Mouse (Mus musculus) lung, adult 2 months (tissue): ENCODE measurements around the gene Rbm33. TPM values are rescaled to one million over a fixed set of nuclear protein-coding genes. Genes with fewer than 3 reads are reported as not detected.

Experiments used
- DNase-seq: peaks from one replicate; pipeline ENCODE4 v3.0.0; 2022
- H3K4me1 ChIP-seq: fragments of 200-500 bp; 2 replicates; pipeline ENCODE4 v1.6.1; 2011; ENCODE audit warnings: low read length; ENCODE audit not compliant: control insufficient read depth, insufficient read depth
- H3K4me3 ChIP-seq: fragments of 200-500 bp; replicated peaks from 2 replicates; pipeline ENCODE3; 2011; ENCODE audit warnings: low read depth, mild to moderate bottlenecking, control low read depth, low read length; ENCODE audit errors: extremely low read depth
- CTCF ChIP-seq: fragments of 200-500 bp; IDR thresholded peaks from 2 replicates; pipeline ENCODE4 v1.5.1; 2011; ENCODE audit warnings: mild to moderate bottlenecking, low read length, control low read depth; ENCODE audit not compliant: insufficient read depth
- POLR2A ChIP-seq: fragments of 200-500 bp; IDR thresholded peaks from 2 replicates; pipeline ENCODE4 v1.6.1; 2011; ENCODE audit warnings: low read depth, mild to moderate bottlenecking, control low read depth, low read length, borderline replicate concordance; ENCODE audit errors: extremely low read depth
- whole genome bisulfite sequencing: fragments of 180-500 bp; shearing (Covaris S2); methylation state at CpG from one replicate; pipeline ENCODE4 v1.1.7; 2018; 5-methylcytosine and 5-hydroxymethylcytosine counted together
- polyA plus RNA-seq: library from polyadenylated mRNA; depleted of rRNA; stranded (reverse); fragments of >200 nt; gene quantifications from 2 replicates; pipeline ENCODE4 v1.2.3, GENCODE M21; 2012

Gene Rbm33
- polyA plus RNA-seq, 1 experiment = 31.2 TPM

DNA sequence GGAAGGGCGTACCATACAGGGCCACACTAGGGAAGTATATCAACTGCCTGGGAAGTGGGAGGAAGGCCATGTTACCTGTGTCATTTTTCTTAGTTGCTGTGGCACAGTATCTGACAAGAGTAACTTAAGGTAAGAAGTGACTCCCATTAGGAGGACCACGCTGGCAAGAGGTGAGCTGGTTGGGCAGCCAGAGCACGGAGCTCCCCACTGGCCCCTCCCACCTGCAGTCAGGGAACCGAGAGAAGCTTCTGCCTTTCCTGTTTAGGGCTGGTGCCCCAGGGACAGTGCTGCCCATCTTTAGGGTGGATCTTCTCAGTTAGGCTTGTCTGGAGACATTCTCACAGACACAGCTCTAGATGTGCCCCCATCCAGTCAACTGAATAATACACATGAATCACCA lies 106.9 kb downstream of the Rbm33 start:
- no peak for TF ChIP-seq POLR2A
- TF ChIP-seq CTCF = no peak
- no peaks in the 10 kb centered on the region for H3K4me1 ChIP-seq
- no peak for DNase-seq
- no peak overlapping the region for H3K4me3 ChIP-seq
- WGBS = 65% methylated on average over 4 of the region's 4 CpGs

DNA sequence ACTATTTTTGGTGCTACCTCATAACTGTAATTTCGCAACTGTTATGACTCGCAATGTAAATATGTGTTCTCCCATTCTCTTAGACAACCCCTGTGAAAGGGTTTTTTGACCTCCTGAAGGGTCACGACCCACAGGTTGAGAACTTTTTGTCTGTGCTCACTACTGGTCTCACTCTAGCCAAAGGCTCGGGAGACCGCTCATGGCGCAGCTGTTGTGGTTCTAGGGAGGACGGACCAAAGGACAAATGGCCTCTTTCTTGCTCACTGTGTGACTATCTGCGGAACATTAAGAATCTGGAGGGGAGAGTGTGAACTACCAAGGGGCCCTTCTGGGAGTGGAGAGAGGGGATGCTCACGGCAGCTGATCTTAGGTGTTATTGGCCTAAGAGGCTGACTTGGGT lies 109.0 kb downstream of the Rbm33 start:
- Histone ChIP-seq H3K4me1 (no peaks in the 10 kb centered on the region), H3K4me3 (no peak overlapping the region)
- DNase-seq = no peak
- WGBS = 90% methylated on average over 9 of the region's 9 CpGs
- no peak for TF ChIP-seq CTCF
- no peak for TF ChIP-seq POLR2A

DNA sequence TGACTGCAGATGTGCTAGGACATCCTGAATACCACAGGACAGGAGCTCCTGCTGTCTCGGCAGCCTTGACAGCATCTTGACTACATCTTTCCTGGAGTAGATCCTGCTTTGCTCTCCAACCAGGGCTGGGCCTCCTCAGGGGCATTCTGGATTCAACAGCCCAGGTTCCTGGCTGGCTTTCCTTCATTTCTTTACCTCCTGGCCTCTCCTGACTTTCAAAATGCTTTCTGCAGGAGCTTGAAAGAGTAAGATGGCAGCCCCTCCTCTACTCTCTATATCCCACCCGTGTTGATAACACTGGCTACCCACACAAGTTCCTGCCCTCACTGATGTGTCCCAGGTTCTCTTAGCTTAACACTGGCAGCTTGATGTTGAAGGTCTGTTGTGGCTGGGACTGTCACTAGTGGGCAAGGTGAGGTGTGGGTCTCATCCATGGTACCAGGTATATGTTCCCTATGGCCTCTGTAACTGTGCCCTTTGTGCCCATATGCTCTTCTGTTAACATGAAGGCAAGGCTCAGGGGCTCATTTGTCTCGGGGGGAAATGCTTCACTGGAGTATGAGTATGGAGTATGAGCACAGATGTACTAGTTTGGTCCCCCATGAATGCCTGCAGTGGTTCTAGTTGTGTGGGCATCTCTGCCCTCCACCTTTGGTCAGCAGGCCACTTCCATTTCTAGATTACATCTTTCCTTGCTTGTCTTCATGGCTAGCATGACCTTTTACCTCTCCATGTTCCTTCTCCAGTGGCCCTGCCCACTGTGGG lies 133.4 kb downstream of the Rbm33 start:
- WGBS = 56% methylated on average over 3 of the region's 3 CpGs
- H3K4me1 ChIP-seq = no peaks in the 10 kb centered on the region
- TF ChIP-seq CTCF (no peak), POLR2A (no peak)
- no peak for DNase-seq
- H3K4me3 ChIP-seq = no peak overlapping the region

DNA sequence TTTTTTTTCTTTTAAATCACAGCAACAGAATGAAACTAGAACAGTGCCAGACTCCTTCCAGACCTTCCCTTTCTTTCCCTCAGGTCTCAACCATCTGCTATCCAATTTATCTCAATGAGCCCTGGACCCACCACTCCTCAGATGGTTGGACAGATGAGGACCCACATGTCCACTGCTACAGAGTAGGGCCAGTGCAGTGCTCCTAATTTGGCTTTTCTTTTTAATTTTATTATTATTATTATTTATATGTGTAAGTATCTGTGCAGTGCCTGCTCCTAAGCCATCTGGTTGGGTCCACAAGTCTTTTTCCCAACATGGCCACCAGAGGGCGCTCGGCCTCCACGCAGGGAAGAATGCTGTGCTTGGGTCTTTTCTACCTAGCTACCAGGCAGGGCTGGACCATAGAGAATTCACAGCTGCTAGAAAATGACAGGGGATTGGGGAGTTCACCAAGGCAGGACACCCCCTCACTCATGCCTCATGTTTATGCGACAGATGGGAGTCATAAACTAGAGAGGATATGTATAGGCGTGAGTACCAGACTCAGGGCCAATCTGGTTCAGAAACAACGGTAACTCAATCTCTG lies 134.2 kb downstream of the Rbm33 start:
- peak; percentile 83 for DNase-seq
- 32% methylated on average over 6 of the region's 6 CpGs for WGBS

DNA sequence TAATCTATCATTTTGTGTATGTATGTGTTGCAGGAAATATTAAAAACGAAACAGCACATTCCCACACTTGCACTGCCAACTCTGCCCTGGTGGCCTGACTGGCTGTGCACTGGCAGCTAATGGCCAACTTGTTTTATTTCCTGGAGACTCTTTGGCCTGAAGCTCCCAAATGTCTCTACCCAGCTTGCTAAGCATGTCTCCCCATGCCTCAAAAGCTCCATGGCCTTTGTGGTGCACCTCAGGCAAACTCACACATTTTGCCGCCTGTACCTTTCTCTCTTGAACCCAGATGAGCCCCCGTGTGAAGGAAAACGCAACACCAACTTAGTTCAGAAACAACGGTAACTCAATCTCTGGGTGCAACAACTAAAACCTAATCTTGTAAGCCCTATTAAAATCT lies 136.2 kb downstream of the Rbm33 start:
- TF ChIP-seq CTCF = no peak
- TF ChIP-seq POLR2A = no peak
- no peaks in the 10 kb centered on the region for H3K4me1 ChIP-seq
- WGBS = 83% methylated on average over 5 of the region's 5 CpGs
- DNase-seq = no peak
- no peak overlapping the region for H3K4me3 ChIP-seq

More for the DNA sequence above, 134.2 kb downstream of the Rbm33 start:
- peak; percentile 94 for TF ChIP-seq CTCF
- TF ChIP-seq POLR2A = no peak
- no peaks in the 10 kb centered on the region for H3K4me1 ChIP-seq
- H3K4me3 ChIP-seq = no peak overlapping the region

DNA sequence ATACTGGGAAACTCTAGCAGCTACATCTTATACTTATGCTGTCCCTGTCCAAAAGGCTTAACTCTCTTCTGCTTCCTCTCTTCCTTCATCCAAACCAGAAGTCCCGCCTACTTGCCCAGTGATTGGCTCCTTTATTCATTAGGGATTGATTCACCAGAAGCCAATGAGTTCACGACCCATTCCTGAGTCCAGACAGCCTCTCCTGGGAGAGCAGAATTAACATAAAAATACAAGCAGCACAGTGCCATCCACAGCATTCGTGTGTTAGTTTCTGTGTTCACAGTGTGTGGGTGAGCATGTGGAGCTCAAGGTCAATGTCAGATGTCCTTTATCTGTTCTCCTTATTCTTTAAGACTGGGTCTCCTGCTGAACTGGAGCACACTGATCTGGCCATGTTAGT lies 136.6 kb downstream of the Rbm33 start:
- 44% methylated on average over 3 of the region's 3 CpGs for WGBS
- Histone ChIP-seq H3K4me1 (no peaks in the 10 kb centered on the region), H3K4me3 (no peak overlapping the region)
- TF ChIP-seq POLR2A = no peak
- TF ChIP-seq CTCF = no peak
- no peak for DNase-seq

DNA sequence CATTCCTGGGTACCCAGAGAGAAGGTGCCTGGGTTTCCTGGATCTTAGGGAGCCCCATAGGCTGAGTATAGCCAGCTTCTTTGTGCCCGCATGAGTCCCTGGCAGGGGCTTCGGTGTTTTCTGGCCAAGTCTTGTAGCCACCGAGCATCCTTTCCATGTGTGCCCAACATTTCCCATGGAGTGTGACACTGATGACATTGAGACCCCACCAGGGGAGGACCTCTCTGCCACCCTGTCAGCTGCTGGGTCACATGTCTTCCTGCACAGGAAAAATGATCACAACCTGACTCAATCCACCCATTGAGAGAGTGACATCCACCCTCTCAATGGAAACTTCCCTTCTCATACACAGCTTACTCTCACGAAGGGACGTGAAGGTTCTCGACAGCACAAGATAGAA lies 137.6 kb downstream of the Rbm33 start:
- 86% methylated on average over 6 of the region's 6 CpGs for WGBS
- Histone ChIP-seq H3K4me1 (no peaks in the 10 kb centered on the region), H3K4me3 (no peak overlapping the region)
- DNase-seq = no peak
- TF ChIP-seq POLR2A (no peak), CTCF (no peak)

DNA sequence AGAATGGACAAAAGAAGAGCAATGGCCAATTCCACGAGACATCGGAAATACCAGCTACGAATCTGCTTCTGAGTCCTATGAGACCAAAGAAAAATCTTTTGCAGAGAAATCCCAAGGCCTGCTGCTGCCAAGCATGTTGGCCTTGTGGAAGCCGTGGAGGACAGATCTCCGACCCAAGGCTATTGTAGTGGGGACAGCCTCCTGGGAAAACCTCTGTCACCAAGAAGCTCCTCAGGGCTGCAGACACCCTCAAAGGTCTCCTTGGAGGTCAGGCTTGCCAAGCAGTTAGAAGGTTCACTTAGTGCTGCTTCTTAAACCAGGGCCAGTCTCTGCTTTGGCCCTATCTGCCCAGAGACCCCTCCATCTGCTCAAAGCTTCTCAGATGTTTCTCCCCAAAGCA lies 138.8 kb downstream of the Rbm33 start:
- TF ChIP-seq POLR2A = no peak
- no peak for TF ChIP-seq CTCF
- H3K4me3 ChIP-seq = no peak overlapping the region
- 0 out of 2 replicates have a peak, but pooled peaks cover 2% of the 10 kb centered on the region for H3K4me1 ChIP-seq
- DNase-seq = no peak
- whole genome bisulfite sequencing = 77% methylated on average over 5 of the region's 5 CpGs

DNA sequence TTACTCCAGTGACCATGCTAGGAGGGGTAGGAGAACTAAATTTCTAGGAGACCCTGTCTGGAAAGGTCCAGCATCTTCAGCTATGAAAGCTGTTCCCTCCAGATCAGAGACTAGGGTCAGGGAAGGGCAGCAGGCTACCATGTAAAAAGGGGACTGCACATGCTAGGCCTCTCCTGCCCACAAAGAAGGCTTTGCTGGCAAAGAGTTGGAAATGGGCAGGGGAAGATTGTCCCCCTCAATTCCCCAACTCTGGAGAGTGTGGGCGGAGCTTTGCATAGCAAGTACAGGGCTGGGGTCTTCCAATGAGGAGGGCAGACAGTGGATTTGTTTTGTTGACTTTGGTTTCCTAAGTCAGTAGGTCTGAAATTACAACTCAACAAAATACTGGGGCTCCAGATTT lies 139.4 kb downstream of the Rbm33 start:
- WGBS = 78% methylated on average over 1 of the region's 1 CpGs
- peak; percentile 1 for DNase-seq
- TF ChIP-seq POLR2A (no peak), CTCF (no peak)

More for the DNA sequence above, 139.4 kb downstream of the Rbm33 start:
- Histone ChIP-seq H3K4me3 (no peak overlapping the region), H3K4me1 (0 out of 2 replicates have a peak, but pooled peaks cover 2% of the 10 kb centered on the region)
